Mouse (Mus musculus) C2C12 (cell line): ENCODE results near the gene Fam172a. TPM values are rescaled to one million over a fixed set of nuclear protein-coding genes. Genes with fewer than 3 reads are reported as not detected.

Source experiments
- H3K27me3 ChIP-seq: one replicate; pipeline ENCODE4 v1.6.1; 2011; ENCODE audit not compliant: control insufficient read depth, insufficient read depth, insufficient read length
- H3K36me3 ChIP-seq: one replicate; pipeline ENCODE4 v1.6.1; 2011; ENCODE audit not compliant: control insufficient read depth, insufficient read depth
- H3K4me3 ChIP-seq: one replicate; pipeline ENCODE4 v1.5.1; 2011; ENCODE audit warnings: mild to moderate bottlenecking, control low read depth; ENCODE audit not compliant: poor library complexity, insufficient read depth, severe bottlenecking
- H3K79me2 ChIP-seq: one replicate; pipeline ENCODE4 v1.6.1; 2011; ENCODE audit not compliant: control insufficient read depth, insufficient read depth
- H3K79me3 ChIP-seq: one replicate; pipeline ENCODE4 v1.6.1; 2011; ENCODE audit warnings: low read depth, control low read depth
- H3ac ChIP-seq: one replicate; pipeline ENCODE3; 2011; ENCODE audit warnings: low read depth; ENCODE audit not compliant: control insufficient read depth, insufficient read length
- CEBPB ChIP-seq: IDR thresholded peaks from one replicate; pipeline ENCODE4 v1.6.1; 2011; ENCODE audit warnings: low read depth, mild to moderate bottlenecking, control low read depth, moderate library complexity
- CTCF ChIP-seq: IDR thresholded peaks from one replicate; pipeline ENCODE4 v1.5.1; 2011; ENCODE audit not compliant: control insufficient read depth, insufficient read depth, insufficient read length
- FOSL1 ChIP-seq: IDR thresholded peaks from one replicate; pipeline ENCODE4 v1.8.0; 2011; ENCODE audit warnings: mild to moderate bottlenecking, low read length; ENCODE audit not compliant: poor library complexity, insufficient read depth, severe bottlenecking
- MAX ChIP-seq: IDR thresholded peaks from one replicate; pipeline ENCODE4 v1.6.1; 2011; ENCODE audit warnings: mild to moderate bottlenecking, control low read depth
- MYOD1 ChIP-seq: IDR thresholded peaks from one replicate; pipeline ENCODE4 v1.6.1; 2011; ENCODE audit warnings: low read depth; ENCODE audit not compliant: control insufficient read depth, insufficient read length
- MYOG ChIP-seq: IDR thresholded peaks from one replicate; pipeline ENCODE4 v1.6.1; 2011; ENCODE audit not compliant: control insufficient read depth, insufficient read length; ENCODE audit errors: extremely low read depth
- USF1 ChIP-seq: IDR thresholded peaks from one replicate; pipeline ENCODE4 v1.6.1; 2011; ENCODE audit warnings: low read depth, mild to moderate bottlenecking, control low read depth, moderate library complexity
- polyA plus RNA-seq: library from polyadenylated mRNA; unstranded; fragments of >200 nt; fragmentation: generic; extraction: Trizol; gene quantifications from one replicate; pipeline ENCODE4 v1.2.1, GENCODE M21; 2012; ENCODE audit warnings: missing spikeins

Fam172a gene
- polyA plus RNA-seq, 1 experiment: 4.9 TPM

GRCm38 (mm10) chr13:77810449-77810848, 108.6 kb downstream of the Fam172a start:
- Histone ChIP-seq H3K79me2 (no peaks in the 10 kb centered on the region), H3K36me3 (no peaks in the 10 kb centered on the region), H3K79me3 (no peaks in the 10 kb centered on the region), H3K27me3 (no peaks in the 10 kb centered on the region), H3K4me3 (no peak overlapping the region), H3ac (no peak overlapping the region)
- no peak for TF ChIP-seq CEBPB
- no peak for TF ChIP-seq MAX
- TF ChIP-seq MYOD1: no peak
- no peak for TF ChIP-seq CTCF
- TF ChIP-seq FOSL1: no peak
- no peak for TF ChIP-seq MYOG
- no peak for TF ChIP-seq USF1

DNA sequence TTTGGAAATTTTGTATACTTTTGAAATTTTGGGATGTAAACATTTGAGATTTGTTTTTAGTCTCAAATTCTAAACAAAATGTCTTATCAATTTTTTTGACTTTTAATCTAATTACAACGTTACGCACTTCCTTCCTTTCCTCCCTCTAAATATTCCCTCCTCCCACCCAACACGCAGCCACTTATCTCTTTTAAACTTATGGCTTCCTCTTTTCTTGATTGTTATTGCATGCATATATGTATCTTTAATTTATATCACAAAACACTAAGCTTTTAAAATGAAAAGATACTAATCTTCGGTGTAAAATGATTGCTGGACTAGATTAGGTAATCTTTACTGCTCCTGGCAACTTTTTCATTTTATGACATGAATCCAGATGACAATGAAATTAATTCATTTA, 124.3 kb downstream of the Fam172a start:
- H3K27me3 ChIP-seq: no peaks in the 10 kb centered on the region
- H3K79me2 ChIP-seq: no peaks in the 10 kb centered on the region
- H3K36me3 ChIP-seq: no peaks in the 10 kb centered on the region
- no peak for TF ChIP-seq CTCF
- TF ChIP-seq MYOG: no peak
- TF ChIP-seq FOSL1: no peak
- TF ChIP-seq USF1: no peak
- no peak for TF ChIP-seq MAX
- TF ChIP-seq CEBPB: no peak
- no peak overlapping the region for H3K4me3 ChIP-seq
- H3ac ChIP-seq: no peak overlapping the region
- no peaks in the 10 kb centered on the region for H3K79me3 ChIP-seq

GRCm38 (mm10) chr13:77843017-77843654, 141.3 kb downstream of the Fam172a start:
- no peaks in the 10 kb centered on the region for H3K27me3 ChIP-seq
- no peak overlapping the region for H3K4me3 ChIP-seq
- H3K36me3 ChIP-seq: no peaks in the 10 kb centered on the region
- no peak for TF ChIP-seq MAX
- no peak for TF ChIP-seq USF1
- TF ChIP-seq CTCF: no peak
- no peak for TF ChIP-seq FOSL1
- TF ChIP-seq MYOD1: no peak
- TF ChIP-seq CEBPB: no peak
- TF ChIP-seq MYOG: no peak
- no peaks in the 10 kb centered on the region for H3K79me2 ChIP-seq
- no peaks in the 10 kb centered on the region for H3K79me3 ChIP-seq
- no peak overlapping the region for H3ac ChIP-seq

DNA sequence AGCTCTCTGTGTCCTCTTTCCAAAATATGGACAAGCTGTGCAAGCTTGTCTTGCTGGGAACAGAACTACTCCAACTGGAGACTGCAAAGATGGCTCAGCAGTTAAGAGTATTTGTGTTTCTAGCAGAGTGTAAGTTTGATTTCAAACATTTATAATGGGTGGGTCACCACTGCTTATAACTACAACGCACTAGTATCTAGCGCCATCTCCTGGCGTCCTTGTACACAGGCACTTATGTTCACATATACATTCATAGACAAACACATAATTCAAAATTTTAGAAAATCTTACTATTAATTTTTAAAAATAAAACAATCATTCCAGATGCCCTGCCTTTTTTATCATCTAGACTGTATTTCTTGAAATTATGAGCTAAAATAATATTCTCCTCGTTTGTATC, 147.0 kb downstream of the Fam172a start:
- Histone ChIP-seq H3K79me2 (no peaks in the 10 kb centered on the region), H3K4me3 (no peak overlapping the region), H3ac (no peak overlapping the region), H3K79me3 (no peaks in the 10 kb centered on the region), H3K27me3 (no peaks in the 10 kb centered on the region), H3K36me3 (no peaks in the 10 kb centered on the region)
- TF ChIP-seq USF1 (no peak), CTCF (no peak), FOSL1 (no peak), MYOD1 (no peak), CEBPB (no peak), MAX (no peak), MYOG (no peak)

DNA sequence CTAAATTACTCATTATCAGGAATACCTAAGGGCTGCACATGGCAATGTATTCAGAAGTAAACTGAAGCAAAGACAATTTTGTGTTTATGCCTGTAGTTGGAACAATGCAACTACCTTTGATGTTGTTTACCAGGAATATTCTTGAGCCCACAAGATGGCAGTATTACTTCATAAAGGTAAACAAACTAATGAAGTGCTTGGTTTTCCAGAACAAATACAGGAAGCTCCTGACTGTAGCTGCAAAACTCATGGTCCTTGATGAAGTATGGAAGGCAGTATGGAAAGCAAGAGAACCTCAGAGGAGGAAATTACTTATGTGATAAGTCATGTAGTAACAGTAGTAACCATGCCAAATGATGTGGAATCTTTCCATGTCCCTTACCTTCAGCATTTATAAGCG, 163.0 kb downstream of the Fam172a start:
- no peaks in the 10 kb centered on the region for H3K27me3 ChIP-seq
- TF ChIP-seq MYOG (no peak), FOSL1 (no peak), USF1 (no peak), MAX (no peak), CTCF (no peak), CEBPB (no peak)

DNA sequence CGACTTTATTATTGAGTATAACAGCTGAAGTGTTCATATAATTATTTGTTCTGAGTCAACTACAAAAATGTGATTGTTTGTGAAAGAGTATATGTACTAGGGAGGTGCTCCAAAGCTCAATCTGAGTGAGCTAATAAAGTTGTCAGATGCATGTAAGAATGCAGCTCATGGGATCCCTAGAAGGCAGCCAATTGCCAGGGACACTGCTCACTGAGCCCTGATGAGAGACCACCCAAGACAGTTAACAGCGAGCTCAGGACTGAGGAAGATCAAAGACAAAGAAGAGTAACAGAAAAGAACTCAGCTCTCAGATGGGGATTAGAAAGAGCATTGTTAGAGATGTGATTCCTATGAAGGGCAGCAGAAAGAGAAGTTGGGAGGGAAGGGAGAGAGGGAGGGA, 166.5 kb downstream of the Fam172a start:
- H3ac ChIP-seq: no peak overlapping the region
- no peak overlapping the region for H3K4me3 ChIP-seq
- H3K36me3 ChIP-seq: no peaks in the 10 kb centered on the region
- TF ChIP-seq FOSL1 (no peak), MYOG (no peak)
- no peaks in the 10 kb centered on the region for H3K27me3 ChIP-seq
- H3K79me2 ChIP-seq: no peaks in the 10 kb centered on the region
- H3K79me3 ChIP-seq: no peaks in the 10 kb centered on the region

More for the DNA sequence above, 163.0 kb downstream of the Fam172a start:
- Histone ChIP-seq H3ac (no peak overlapping the region), H3K4me3 (no peak overlapping the region), H3K79me2 (no peaks in the 10 kb centered on the region), H3K79me3 (no peaks in the 10 kb centered on the region), H3K36me3 (no peaks in the 10 kb centered on the region)
